Mouse (Mus musculus) kidney, postnatal 14 days (tissue): ENCODE measurements around the gene Nphs1.
"Not testable (repeated sequence)": the region's sequence is repeated elsewhere in the genome, so short reads cannot be mapped to it uniquely, and the experiment has no call there.

ENCODE experiments used
- DNase-seq: peaks from one replicate; pipeline ENCODE4 v3.0.0; 2022; ENCODE audit warnings: mixed read lengths

The Nphs1 gene

DNA sequence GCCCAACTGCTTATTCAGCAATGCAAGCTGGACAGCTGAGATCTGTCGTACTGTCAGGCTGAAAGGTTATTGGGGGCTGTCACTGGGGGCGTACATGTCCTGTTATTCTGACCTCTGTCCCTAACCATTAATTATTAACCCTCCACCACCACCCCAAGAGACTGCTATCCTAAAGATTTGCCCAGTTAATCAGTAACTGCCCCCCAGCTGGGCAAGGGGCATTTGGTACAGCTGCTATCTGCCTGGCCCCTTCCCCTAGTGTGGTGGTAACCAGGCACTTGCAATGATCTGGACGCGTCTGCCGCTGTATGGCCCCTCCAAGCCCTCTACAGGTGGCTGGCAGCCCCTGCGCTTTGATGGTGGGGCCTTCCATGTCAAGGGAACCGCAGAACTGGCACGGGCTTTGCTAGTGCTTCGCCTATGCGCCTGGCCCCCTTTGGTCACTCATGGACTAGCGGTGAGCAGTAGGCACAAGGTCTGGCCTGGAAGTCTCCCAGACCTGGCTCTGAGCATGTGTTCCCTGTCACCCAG, 35.4 kb downstream of the Nphs1 start, which contains the start of gene Prodh2:
Prodh2 (plus strand) TSS at position 222 of the 531 bp plus-strand sequence.
- DNase-seq: peak; percentile 81

GRCm38 (mm10) chr7:30495506-30496042, 37.5 kb downstream of the Nphs1 start:
- DNase-seq: peak; percentile 53

GRCm38 (mm10) chr7:30501159-30501558, 43.0 kb downstream of the Nphs1 start:
- DNase-seq: not testable (repeated sequence)

- DNase-seq: no peak
These were observed 49.9 kb downstream of the Nphs1 start for GRCm38 (mm10) chr7:30508061-30508460.

DNA sequence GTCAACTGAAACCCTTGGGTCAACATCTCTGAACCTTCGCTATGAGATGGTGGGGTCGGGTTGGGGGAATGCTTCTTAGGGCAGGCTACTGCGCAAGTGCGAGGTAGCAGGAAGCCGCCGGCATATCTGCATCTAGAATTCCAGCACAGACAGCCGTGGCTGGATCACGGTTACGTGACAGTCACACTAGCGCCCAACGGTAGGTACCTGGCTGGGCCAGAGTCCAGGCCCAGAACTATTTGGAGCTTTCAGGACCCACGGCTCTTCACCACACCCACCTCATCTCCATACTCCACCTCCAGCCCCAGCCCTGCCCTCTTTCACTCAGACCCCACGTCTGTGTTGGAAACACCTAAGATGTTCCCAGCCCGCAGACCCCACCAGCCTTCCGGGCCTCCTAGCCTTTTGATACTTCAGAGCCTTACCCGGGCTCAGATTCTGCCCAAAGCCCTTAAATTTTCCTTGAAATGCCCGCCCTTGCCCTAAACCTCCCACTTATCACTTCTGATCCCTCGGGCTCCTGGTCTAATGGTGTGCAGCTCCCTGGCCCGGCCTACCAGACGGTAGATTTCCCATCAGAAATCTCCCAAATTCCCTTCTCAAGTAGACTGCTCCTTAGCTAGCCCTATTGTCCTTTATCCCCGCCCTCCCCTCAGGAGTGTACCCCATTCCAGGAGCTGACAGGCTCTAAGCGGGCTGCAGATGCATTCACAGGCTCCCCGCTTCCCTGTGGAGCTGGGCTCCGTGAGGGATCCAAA, 57.1 kb downstream of the Nphs1 start:
- DNase-seq: peak; percentile 31

DNA sequence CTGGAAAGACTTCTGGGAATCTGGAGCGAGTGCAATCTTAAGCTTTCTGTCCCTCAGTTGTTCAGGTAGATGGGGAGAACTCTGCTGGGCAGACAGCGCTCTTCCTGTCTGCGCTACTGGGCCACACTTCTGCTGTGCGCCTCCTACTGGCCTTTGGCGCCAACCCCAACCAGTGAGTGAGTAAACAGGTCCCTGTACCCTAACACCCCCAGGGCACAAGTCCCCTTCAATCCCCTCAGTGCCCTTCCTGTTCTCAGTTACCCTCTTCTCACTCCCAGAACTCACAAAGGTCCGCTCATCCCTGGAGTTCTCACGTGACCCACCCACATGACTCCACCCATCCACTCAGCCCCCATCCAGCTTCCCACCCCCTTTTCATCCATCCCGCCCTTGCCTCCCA, 60.2 kb downstream of the Nphs1 start:
- no peak for DNase-seq

DNA sequence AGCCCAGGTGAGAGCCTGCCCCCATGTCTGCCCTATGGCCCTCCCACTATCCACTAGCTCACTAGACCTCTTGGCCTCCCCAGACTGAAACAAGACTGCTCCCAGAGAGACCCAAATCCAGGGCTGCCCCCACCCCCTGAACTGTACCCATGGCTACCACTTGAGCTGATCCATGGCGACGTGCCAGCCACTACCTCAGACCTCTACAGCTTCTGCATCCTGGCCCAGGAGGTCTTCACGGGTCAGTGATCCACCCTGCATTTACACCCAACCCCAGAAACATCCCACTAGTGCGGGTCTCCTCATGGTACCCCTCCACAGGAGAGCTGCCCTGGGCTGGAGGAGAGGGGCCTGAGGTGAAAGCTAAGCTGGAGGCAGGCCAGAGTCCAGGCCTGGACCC, 62.3 kb downstream of the Nphs1 start:
- peak; percentile 44 for DNase-seq

DNA sequence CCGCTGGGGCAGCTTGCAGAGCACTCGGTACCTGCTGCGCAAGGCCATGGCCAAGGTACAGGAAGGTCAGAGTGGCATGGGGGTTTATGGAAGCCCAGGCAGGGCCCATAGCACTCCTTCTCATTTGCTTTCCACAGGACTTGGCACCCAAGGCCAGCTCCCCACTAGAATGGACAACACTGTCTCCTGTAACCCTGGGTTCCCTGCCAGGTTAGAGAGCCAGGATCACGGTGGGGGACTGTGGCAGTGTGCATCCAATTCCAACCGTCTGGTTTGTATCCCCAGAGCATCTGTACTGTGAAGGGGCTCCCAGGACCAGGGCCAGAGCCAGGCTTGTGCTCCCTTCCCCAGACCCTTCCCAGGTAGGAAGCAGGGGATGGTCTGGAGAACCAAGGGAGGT, 62.7 kb downstream of the Nphs1 start:
- DNase-seq: no peak

DNA sequence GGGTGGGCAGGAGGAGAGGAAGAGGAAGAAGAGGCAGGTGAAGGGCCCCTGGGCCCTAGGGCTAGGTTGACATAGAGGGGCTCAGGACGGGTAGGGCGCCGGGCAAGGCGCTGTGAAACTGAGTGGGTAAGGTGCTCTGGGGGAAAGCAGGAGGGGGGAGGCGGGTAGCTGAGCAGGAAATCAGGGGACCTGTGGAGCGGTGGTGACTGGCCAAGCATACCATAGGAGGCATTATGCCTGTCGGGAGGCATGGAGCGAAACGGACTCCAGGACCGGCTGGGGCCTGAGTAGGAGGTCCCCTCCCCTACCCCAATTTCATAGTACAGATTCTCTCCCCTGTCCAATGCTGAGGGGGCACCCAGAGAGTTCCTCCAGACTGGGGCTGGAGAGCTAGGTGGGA, 64.8 kb downstream of the Nphs1 start:
- no peak for DNase-seq

DNA sequence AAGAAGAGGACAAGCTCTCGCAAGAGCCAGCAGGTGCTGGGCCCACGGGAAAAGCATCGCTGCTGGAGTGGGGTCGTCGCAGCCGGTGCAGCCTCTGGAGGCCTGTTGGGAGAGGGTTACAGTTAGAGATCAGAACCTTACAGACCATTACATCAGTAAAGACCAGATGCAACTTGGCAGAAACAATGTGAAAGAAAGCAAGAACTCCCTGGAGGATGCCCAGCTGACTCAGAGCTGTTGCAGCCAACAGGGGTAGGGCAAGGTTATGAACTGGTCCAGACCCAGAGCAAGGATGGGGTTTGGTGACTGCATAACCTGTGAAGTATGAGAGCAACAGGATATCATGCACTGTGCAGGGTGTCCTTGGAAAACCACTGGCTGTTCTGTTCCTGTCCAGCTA, 66.4 kb downstream of the Nphs1 start:
- no peak for DNase-seq

- no peak for DNase-seq
These were observed 67.8 kb downstream of the Nphs1 start for GRCm38 (mm10) chr7:30525954-30526353.

DNA sequence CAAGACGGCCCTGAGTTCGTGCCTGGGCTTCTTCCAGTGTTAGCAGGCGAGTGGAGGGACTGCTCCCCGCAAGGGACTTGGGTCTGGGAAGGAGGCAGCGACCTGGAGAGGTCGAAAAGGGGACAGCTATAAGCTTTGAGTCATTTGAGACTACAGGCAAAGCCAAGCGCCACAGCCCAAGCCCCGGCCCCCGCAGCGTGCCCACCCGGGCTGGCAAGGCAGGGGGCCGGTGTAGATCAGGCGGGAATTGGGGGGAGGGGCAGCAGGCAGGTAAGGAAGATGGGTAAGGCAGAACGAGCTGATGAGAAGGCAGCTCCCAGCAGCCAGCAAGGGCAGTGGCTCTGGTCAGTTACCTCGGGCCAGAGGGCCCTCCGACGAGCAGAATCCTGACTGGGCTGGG, 68.3 kb downstream of the Nphs1 start:
- no peak for DNase-seq

GRCm38 (mm10) chr7:30526981-30527380, 68.9 kb downstream of the Nphs1 start:
- no peak for DNase-seq

- DNase-seq: no peak
These were observed 73.2 kb downstream of the Nphs1 start for GRCm38 (mm10) chr7:30531291-30531815.

DNA sequence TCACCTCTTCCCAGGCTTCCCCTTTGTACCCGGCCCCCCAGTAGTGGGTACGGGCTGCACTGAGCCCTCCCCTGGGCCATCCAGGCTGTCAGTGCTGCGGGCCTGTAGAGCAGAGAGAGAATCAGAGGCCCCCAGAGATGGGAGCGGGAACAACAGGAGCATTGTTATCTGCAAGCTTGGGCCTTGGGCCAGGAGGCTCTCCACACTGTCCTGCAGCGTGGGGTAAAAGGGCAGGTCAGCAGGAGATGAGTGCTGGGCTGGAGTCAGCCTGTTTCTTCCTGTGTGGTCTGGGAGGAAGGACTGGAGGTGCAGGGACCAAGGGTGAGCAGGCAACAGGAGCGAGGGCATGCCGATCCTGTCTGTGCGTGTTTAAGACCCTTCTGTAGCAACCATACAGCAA, 74.8 kb downstream of the Nphs1 start:
- peak; percentile 80 for DNase-seq

- DNase-seq: no peak
These were observed 76.0 kb downstream of the Nphs1 start for GRCm38 (mm10) chr7:30533941-30534632.

- peak; percentile 98 for DNase-seq
These were observed 76.8 kb downstream of the Nphs1 start, which contains the start of gene Arhgap33 for GRCm38 (mm10) chr7:30534633-30535577. Arhgap33 (minus strand) TSS chr7:30535060.
